Mouse (Mus musculus): Measurements from ENCODE around the gene Olfr923.

- TF ChIP-seq POLR2A (IDR thresholded peaks at IDR 0.05; ENCODE audit: borderline replicate concordance, extremely low read depth, insufficient read depth, insufficient read length, poor library complexity, severe bottlenecking): no peak
- TF ChIP-seq CTCF (IDR thresholded peaks at IDR 0.05; ENCODE audit: borderline replicate concordance, extremely low read depth, insufficient read depth, insufficient read length): no peak
Measured at GRCm38 (mm10) chr9:38876826-38877225, 50.5 kb downstream of the Olfr923 start, which contains the start of gene Olfr926.
